Mouse (Mus musculus) splenic B cell, adult 2 months (primary cell): ENCODE data around the gene Ubxn10.

ENCODE experiments used
- DNase-seq: peaks from one replicate; pipeline ENCODE4 v3.0.0-alpha.2; 2011; ENCODE audit warnings: low read depth, low spot score
- H3K27me3 ChIP-seq: 2 replicates; pipeline ENCODE4 v1.6.1; 2012; ENCODE audit warnings: mild to moderate bottlenecking, low read length, moderate library complexity, mixed read lengths; ENCODE audit not compliant: control insufficient read depth, poor library complexity, insufficient read depth, severe bottlenecking
- H3K36me3 ChIP-seq: 2 replicates; pipeline ENCODE4 v1.6.1; 2012; ENCODE audit warnings: mild to moderate bottlenecking, low read length, moderate library complexity, mixed read lengths; ENCODE audit not compliant: control insufficient read depth, poor library complexity, insufficient read depth, severe bottlenecking

Gene Ubxn10

DNA sequence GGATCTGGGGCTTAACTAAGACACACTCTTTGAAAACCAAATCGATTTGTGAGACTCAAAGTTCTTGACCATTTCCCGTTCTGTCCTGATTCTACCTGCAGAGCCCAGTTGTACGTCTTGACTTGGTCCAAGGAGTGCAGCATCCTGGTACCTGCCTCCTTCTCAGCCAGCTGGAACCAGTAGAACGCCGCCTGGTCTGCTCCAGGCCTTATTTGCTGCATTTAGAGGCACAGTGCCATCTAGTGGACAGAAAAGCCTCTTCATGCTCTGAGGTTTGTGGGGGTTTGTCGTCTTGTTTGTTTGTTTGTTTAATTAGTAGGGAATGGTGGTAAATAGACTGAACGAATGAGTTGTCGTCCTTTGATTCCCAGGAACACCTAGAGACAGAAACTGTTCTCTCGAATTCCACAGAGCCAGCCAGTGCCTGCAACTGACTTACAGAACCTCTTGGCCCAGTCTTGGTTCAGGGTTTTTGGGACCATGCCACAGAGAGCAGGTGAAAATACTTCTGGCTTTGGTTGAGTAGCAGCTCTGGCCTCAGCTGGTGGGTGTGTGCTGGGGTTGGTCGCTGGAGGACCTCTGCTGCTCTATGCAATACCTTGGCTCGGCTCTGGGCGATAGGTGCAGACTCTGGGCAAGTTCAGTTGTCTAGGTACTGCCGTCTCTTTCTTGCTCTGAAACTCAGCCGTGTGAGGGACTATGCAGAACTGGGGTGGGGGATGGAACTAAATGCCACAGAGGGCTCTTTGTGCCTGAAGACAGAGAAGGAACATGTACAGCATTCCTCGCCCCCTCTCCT is 36.6 kb downstream of the Ubxn10 start:
- Histone ChIP-seq H3K36me3 (no peaks in the 10 kb centered on the region), H3K27me3 (no peaks in the 10 kb centered on the region)
- peak; percentile 67 for DNase-seq

DNA sequence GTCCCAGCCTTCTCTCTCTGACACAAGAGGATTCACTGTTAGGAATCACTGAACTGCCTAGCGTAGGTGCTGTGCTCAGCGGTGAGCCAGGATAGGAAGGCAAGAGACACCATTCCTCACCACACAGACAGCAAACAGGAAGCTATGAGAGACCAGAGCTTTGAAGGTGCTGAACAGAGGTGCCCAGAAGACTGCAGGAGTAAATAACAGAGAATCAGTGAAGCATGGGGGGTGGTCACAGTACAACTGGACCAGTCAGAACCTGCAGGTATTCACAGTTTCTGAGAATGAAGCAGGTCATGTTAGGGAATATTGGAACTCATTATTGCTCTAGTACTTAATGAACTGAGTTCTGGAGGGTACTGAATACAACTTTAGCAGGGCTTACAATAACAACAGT is 38.7 kb downstream of the Ubxn10 start:
- H3K27me3 ChIP-seq, result no peaks in the 10 kb centered on the region
- H3K36me3 ChIP-seq, result no peaks in the 10 kb centered on the region
- no peak for DNase-seq

DNA sequence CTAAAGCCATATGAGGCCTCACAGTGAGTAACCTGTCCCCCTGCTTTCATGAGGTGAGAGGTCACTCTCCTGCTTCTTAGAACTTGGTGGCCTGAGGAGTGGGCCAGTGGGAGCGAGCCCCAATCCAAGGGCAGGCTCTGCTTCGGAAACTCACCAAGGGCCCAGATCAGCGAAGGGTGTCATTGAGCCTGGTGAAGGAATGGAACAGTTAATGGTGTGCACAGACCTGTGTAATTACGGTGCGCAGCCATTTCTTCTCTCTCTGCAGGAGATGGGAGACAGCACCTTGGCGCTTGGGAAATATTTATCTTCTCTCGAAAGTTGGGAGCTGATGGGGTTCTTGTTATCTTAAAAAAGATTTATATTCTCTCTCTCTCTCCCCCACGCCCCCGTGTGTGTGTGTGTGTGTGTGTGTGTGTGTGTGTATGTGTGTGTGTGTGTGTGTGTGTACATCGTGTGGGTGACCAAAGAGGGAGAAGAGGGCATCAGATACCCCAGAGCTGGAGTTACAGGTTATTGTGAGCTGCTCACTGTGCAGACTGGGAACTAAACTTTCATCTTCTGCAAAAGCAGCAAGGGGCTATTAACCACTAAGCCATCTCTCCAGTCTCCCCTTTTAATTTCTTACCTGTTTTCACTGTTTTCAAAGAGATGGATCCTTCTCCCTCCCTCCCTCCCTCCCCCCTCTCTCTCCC is 39.7 kb downstream of the Ubxn10 start:
- H3K36me3 ChIP-seq, result no peaks in the 10 kb centered on the region
- no peak for DNase-seq
- H3K27me3 ChIP-seq, result no peaks in the 10 kb centered on the region

DNA sequence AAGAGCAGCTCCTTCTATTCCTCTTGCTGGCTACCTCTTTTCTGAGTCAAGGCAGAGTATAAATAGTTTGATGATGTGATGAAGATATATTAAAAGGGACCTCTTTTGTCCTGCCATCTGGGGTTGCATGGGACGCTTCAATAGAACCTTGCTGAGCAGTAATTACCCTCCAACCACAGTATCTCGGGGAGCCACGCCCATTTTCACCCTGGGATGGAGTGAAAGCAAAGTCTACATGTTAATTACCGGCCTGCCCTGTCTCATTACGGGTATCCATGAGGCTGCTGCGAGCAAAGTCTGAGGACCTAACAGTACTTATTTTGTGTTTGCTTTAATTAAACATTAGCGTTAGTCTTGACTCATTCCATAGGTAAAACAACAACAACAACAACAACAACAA is 40.2 kb downstream of the Ubxn10 start:
- no peaks in the 10 kb centered on the region for H3K27me3 ChIP-seq
- no peaks in the 10 kb centered on the region for H3K36me3 ChIP-seq
- DNase-seq, result no peak

DNA sequence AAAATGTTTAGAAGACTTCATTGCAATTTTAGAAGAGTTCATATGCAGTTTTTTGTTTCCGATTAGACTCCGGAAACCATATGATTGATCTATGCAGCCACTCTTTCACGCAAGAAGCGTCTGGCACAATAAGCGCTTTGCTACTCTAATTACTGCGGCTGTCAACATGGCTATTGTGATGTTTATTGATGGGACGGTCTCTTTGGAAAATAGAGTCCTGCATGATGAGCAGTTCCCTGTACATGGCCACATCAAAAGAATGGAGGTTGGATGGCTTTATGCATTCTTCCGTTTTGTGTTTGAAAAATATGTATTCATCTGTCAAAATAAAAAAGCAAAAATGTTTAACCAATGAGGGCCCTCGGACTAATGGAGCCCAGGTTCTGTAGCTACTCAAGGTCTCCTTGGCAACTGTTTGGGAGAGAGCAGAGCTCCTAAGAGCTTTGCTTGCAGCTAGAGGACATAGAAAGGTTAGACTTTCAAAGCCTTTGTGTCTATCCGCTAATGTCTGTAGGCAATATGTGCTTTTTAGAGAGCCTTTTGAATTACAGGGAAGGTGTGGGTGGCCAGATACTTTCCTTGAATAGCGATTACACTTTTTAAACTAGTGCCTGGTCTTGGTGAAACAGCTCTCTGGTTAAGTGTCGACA is 43.8 kb downstream of the Ubxn10 start:
- DNase-seq, result no peak
- H3K27me3 ChIP-seq, result no peaks in the 10 kb centered on the region
- no peaks in the 10 kb centered on the region for H3K36me3 ChIP-seq

DNA sequence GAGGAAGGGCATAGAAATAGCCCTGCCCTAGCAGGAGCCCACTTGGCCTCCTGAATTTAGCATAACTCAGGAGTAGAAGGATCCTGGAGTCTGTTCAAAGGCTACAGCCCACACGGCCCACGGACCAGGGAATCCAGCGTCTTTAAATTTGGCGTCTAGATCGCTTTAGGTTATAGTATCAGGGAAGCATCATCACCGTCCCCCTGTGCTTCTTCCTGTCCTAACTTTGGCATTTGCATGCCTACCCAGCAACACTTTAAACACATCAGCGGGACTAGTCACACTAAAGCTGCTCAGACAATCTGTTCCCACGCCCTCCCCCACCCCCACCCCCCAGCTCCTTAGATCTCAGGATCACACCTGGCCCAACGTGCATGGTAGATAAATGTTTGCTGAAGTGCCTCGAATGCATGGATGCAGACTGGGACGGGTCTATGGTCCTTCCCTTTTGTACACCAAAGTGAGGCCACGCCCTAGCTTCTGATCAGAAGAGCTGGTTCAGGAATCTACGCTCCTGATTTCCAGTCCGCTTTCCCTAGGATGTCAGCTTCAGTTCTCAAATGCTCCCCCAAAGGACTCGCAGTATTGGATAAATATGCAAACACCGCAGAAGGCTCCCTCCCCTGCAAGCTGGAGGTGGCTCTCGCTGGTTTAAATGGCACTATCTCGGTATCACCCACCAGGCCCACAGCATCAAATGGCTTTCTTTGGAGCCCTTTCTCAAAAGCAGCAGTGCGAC is 45.4 kb downstream of the Ubxn10 start:
- DNase-seq, result no peak
- H3K36me3 ChIP-seq, result no peaks in the 10 kb centered on the region
- H3K27me3 ChIP-seq, result no peaks in the 10 kb centered on the region

DNA sequence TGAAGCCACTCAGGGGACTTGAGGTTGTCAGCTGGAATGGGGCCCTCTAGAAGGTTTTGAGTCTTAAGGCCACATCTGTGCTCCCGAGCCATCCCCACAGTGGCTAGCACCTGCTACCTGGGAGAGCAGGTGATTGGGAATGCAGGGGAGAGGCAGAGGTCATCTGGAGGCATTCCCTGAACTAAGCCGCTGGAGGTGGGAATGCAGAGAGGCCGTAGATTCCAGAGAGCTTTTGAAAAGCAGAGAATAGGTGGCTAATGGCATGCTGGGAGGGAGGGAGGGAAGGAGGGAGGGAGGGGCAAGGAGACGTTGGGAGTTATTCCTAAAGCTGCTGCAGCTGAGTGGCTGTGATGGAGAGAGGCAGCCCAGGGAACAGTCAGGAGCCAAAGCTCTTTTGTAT is 46.4 kb downstream of the Ubxn10 start:
- no peak for DNase-seq
- Histone ChIP-seq H3K36me3 (no peaks in the 10 kb centered on the region), H3K27me3 (no peaks in the 10 kb centered on the region)

DNA sequence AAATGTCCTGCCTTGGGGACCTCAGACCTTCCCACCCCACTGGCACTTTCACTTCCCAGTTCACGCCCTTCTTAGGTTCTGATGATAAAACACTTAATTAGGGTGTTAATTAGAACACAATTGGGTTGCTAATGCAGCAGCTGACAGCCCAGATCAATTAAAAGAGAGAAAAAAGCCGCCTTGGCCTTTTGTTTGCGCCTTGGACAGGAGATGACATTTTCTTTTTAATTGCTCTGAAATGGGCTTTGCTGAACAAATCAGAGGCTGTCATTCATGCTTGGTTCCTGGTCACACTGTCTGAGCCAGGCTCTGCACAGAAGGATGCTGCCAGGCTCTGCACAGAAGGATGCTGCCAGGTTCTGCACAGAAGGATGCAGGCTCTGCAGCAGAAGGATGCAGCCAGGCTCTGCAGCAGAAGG is 47.9 kb downstream of the Ubxn10 start:
- no peak for DNase-seq
- no peaks in the 10 kb centered on the region for H3K36me3 ChIP-seq
- H3K27me3 ChIP-seq, result no peaks in the 10 kb centered on the region

DNA sequence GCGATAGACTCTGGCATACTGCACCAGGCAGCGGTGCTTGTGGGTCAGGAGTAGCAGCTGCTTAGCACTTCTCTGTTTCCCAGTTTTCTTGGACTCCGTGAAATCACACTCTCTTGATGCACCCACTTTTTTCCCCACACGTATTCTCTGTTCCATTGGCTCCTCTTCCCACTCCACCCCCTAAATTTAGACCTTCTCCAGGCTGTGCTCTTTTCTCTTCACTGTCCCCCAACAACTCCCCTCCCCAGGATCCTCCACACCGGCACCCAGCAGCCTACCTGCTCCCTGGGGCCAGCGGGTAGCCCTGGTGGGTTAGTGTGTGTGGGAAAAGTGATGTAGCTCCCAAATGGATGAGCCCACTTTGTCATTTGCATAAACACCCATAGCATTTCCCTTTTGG is 51.2 kb downstream of the Ubxn10 start:
- no peak for DNase-seq
- H3K27me3 ChIP-seq, result no peaks in the 10 kb centered on the region
- no peaks in the 10 kb centered on the region for H3K36me3 ChIP-seq

DNA sequence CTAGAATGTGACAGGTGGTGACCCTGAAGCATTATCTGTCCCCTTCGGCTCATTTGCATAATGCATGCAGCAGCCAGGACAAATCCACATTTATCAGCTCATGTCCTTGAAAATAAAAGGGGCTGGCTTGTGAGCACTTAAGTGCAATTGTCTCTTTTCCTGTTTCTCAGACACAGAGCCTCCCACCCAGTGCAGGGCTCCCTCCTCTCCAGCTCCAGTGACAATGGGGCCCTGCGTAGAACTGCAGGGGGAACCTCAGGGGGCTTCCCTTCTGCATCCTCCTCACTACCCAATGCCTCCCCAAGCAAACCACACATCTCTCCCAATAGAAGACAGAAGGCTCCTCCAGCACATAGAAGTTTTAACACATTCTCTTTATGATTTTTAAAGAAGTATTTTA is 54.2 kb downstream of the Ubxn10 start:
- no peak for DNase-seq
- Histone ChIP-seq H3K36me3 (no peaks in the 10 kb centered on the region), H3K27me3 (no peaks in the 10 kb centered on the region)

DNA sequence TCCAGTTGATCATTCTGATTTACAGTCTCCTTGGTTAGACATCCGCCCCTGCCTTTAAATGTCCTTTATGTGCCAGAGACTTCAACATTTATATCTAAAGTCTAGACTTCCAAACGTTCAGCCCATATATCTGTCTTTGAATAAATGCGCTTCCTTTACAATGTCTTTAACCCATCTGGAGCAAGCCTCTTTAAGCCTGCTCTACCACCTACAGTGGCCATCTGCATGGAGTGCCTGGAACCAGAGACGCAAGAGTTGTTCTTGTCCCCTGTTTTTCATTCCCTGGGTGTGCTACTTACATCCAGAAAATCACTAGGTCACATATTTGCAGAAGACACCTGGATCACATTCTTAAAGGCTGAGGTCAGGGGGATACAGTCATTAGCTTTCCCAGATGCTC is 56.8 kb downstream of the Ubxn10 start:
- no peak for DNase-seq
- H3K27me3 ChIP-seq, result no peaks in the 10 kb centered on the region
- H3K36me3 ChIP-seq, result no peaks in the 10 kb centered on the region

DNA sequence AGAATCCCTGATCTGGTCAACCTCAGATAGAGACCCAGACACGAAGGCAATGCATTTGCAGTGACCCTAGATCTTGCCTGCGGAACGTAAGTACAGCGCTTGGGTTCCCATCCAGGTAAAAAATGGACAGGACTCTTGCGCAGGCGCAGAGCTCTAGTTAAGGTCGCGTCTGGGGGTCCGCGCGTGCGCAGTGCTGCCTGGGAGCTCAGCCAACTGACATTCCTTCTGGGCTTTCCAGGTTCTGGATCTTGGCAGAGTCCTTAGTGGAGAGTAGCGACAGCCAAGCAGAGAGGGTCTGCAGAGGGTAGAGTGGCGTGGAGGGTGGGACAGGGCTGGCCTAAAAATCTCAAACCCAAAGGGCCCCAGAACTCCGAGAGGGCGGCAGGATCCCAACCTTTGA is 59.4 kb downstream of the Ubxn10 start:
- no peaks in the 10 kb centered on the region for H3K27me3 ChIP-seq
- no peaks in the 10 kb centered on the region for H3K36me3 ChIP-seq
- no peak for DNase-seq

DNA sequence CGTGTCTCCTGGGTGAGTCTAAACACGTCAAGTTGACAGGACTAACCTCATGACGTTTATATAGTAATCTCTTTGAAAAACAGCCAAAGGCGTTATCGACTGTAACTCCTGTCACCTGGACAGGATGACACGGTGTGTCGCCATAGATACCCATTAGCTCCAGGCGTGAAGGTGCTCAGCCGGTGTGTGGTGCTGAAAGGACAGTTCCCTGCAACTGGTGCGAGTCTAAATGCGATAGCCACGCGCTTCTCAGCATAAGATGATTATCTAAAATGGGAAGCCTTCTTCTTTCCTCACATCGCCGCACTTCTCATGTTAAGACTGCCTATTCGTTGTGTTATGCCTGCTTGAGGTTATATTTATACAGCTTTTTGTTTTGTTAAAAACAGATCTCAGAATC is 60.5 kb downstream of the Ubxn10 start:
- no peak for DNase-seq
- H3K27me3 ChIP-seq, result no peaks in the 10 kb centered on the region
- no peaks in the 10 kb centered on the region for H3K36me3 ChIP-seq

DNA sequence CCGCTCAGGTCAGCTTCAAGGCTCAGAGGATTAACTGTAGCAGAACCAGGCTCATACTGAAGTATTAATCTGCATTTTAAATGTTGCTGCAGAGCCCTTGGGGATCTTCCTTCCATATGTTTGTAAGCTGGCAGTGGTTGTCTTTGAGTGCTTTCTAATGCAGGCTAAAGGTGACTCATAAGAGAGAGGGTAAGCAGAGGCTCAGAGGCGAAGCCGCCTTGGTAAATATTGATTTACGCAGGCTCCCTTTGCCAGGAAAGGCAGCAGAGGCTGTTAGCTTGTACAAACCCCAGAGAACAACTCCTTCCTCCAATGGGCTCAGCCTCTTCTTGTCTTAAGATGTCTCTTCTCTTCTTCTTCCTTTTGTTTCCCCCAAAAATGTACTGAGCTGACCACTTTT is 64.8 kb downstream of the Ubxn10 start:
- DNase-seq, result no peak
- no peaks in the 10 kb centered on the region for H3K36me3 ChIP-seq
- no peaks in the 10 kb centered on the region for H3K27me3 ChIP-seq
